Mouse (Mus musculus) hindbrain, postnatal 0 days (tissue): Measurements from ENCODE around the gene Pspn. TPM values are rescaled to one million over a fixed set of nuclear protein-coding genes. Genes with fewer than 3 reads are reported as not detected.

ENCODE experiments used
- ATAC-seq: fragments of 200-750 bp; cut with Nextera tagmentation; 2 replicates; pipeline ENCODE4 v1.8.0; 2017; ENCODE audit warnings: mild to moderate bottlenecking, moderate TSS enrichment, moderate library complexity
- DNase-seq: peaks from one replicate; pipeline ENCODE4 v3.0.0-alpha.2; 2015; ENCODE audit warnings: low spot score
- H3K27ac ChIP-seq: fragments of 300-500 bp; sonication (generic); 2 replicates; pipeline ENCODE4 v1.5.1; 2014; ENCODE audit warnings: mild to moderate bottlenecking
- H3K27me3 ChIP-seq: fragments of 300-500 bp; sonication (generic); 2 replicates; pipeline ENCODE4 v1.6.1; 2014; ENCODE audit warnings: low read length, mixed read lengths; ENCODE audit not compliant: insufficient read depth
- H3K36me3 ChIP-seq: fragments of 300-500 bp; sonication (generic); 2 replicates; pipeline ENCODE4 v1.6.1; 2014; ENCODE audit warnings: low read length, mixed read lengths; ENCODE audit not compliant: insufficient read depth
- H3K4me1 ChIP-seq: fragments of 300-500 bp; sonication (generic); 2 replicates; pipeline ENCODE4 v1.6.1; 2014; ENCODE audit warnings: antibody characterized with exemption, low read length, mixed read lengths; ENCODE audit not compliant: insufficient read depth
- H3K4me2 ChIP-seq: fragments of 300-500 bp; sonication (generic); 2 replicates; pipeline ENCODE4 v1.6.1; 2014; ENCODE audit warnings: low read depth, mild to moderate bottlenecking, low read length, moderate library complexity, mixed read lengths
- H3K4me3 ChIP-seq: fragments of 300-500 bp; sonication (generic); 2 replicates; pipeline ENCODE4 v1.5.1; 2014; ENCODE audit warnings: low read length
- H3K9ac ChIP-seq: fragments of 300-500 bp; sonication (generic); replicated peaks from 2 replicates; pipeline ENCODE4 v1.6.1; 2014; ENCODE audit warnings: mild to moderate bottlenecking, low read length, moderate library complexity, mixed read lengths
- H3K9me3 ChIP-seq: fragments of 300-500 bp; sonication (generic); 2 replicates; pipeline ENCODE4 v1.6.1; 2016; ENCODE audit warnings: low read length, mixed read lengths
- CTCF ChIP-seq: IDR thresholded peaks from 2 replicates; pipeline ENCODE4 v1.5.1; 2016; ENCODE audit warnings: antibody characterized with exemption, control low read depth, low read depth
- WGBS: fragments of 180-500 bp; shearing (Covaris S2); extraction: QIAGEN DNeasy Blood & Tissue Kit; methylation state at CpG from one replicate; pipeline ENCODE4 v1.1.7; 2014; 5-methylcytosine and 5-hydroxymethylcytosine counted together
- polyA plus RNA-seq: library from polyadenylated mRNA; unstranded; fragments of >200 nt; fragmentation: Nextera tagmentation; extraction: Ambion mirVana; gene quantifications from 2 replicates; pipeline ENCODE4 v1.2.1, GENCODE M21; 2015
- total RNA-seq: library from RNA; depleted of rRNA; stranded (reverse); fragments of >200 nt; gene quantifications from 2 replicates; pipeline ENCODE4 v1.2.3, GENCODE M21; 2014

The Pspn gene
- total and polyA plus RNA-seq, 2 experiments from 2014 or later = not detected

DNA sequence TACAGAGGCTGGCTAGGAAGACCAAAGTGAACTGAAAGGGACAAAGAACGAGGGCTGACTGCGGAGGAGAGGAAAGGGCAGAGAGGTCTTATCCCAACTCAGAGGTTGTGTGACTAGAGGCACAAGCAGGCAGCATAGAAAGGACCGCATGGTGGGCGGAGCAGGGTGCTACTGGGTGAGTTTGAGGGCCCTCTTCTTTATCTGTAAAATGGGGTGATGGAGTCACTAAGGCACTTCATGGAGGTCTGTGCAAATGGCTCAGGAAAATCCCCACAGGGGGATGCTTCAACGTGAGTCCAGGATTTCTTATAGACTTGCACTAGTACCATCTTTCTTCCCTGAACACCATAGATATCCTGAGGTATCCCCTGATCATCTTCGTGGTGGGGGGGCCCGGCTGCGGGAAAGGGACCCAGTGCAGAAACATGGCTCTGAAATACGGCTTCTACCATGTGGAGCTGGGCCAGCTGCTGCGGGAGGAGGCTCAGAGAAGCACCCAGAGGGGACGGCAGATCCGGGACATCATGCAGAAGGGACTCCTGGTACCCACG, 12.5 kb upstream of the Pspn start:
- H3K9ac ChIP-seq = 0 out of 2 replicates have a peak overlapping the region, but pooled peaks have one; percentile 75
- no peak for TF ChIP-seq CTCF
- H3K27me3 ChIP-seq = no peaks in the 10 kb centered on the region
- DNase-seq (no peak), ATAC-seq (no peak)
- H3K4me1 ChIP-seq = peaks cover 12% of the 10 kb centered on the region; the same call in 1 of the 2 replicates
- H3K36me3 ChIP-seq = peaks cover 11% of the 10 kb centered on the region; the same call in 1 of the 2 replicates
- H3K27ac ChIP-seq = peak overlapping the region; percentile 94
- no peaks in the 10 kb centered on the region for H3K9me3 ChIP-seq
- 75% methylated on average over 13 of the region's 13 CpGs for WGBS
- peak overlapping the region; percentile 79; the same call in 1 of the 2 replicates for H3K4me3 ChIP-seq
- peak overlapping the region; percentile 81 for H3K4me2 ChIP-seq

DNA sequence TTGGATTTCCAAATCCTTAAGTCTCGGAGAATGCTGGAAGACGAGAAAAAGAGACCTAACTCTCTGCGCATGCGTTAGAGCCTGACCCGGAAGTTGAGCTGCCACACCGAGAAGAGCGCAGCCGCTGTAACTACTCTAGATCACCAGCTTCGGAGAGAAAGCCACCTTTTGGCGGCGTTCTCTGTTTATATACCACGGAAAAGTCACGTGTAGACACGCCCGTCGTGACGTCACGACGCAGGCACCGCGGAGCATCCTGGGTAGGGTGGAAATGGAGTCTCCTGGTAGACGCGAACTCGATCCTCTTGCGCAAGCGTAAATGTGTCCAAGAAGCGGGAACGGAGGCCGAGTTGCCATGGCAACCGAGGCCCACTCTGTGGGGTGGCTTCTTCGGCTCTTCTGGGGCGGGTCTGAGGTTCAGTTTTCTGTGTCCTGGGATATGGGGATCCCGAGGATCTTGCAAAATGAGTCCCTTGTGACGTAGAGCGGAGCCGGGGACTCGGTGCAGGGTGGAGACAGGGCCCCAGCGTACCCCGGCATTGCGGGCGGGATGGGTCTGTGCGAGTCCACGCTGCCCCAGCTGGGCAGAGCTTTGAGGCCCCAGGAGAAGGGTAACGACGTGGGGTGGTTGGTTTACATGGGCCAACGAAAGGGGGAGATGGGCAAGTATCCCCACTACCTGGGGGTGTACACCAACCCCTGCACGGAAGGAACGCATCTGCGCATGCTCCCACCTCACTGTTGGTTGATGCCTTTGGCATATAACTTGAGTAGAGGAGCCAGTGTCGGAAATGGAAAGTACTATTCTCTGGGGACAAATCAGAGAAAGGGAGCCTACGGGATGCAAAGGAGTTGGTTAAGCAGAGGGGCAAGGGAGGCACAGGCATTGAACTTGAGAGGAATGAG, 11.7 kb upstream of the Pspn start, which contains the start of the genes Gtf2f1 and Gm17949:
TSS of gene Gtf2f1 (minus strand) at position 53 of the 906 bp plus-strand sequence.
TSS of gene Gm17949 (plus strand) at position 234 of the 906 bp plus-strand sequence.
- DNase-seq (peak; percentile 100), ATAC-seq (peak; percentile 94)
- Histone ChIP-seq H3K9me3 (no peaks in the 10 kb centered on the region), H3K27ac (peak within 1 kb of the TSS; percentile 94), H3K36me3 (peaks cover 19% of the 10 kb centered on the region), H3K4me1 (peaks cover 12% of the 10 kb centered on the region; the same call in 1 of the 2 replicates), H3K9ac (peak within 1 kb of the TSS; percentile 75), H3K27me3 (no peaks in the 10 kb centered on the region), H3K4me2 (peak within 1 kb of the TSS; percentile 85), H3K4me3 (peak within 1 kb of the TSS; percentile 79)
- 1% methylated on average over 51 of the region's 51 CpGs for WGBS
- TF ChIP-seq CTCF = peak; percentile 53

DNA sequence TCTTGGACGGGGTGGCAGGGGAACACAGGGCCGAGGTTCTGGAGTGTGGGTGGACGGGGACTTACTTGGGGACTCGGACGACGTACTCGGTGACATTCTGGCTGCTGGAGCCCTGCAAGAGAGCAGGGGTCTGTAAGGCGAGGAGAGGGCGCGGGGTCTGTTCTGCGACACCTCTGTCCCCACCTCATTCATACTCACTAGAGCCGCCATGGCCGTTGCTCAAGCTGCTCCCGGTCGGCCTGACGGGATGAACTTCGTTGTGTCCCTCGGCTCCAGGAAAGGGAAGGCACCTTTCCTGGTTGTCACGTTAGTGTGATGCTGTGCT, 11.1 kb upstream of the Pspn start:
- H3K4me3 ChIP-seq = peak overlapping the region; percentile 79
- no peak for TF ChIP-seq CTCF
- H3K27me3 ChIP-seq = no peaks in the 10 kb centered on the region
- H3K4me1 ChIP-seq = peaks cover 12% of the 10 kb centered on the region; the same call in 1 of the 2 replicates
- no peaks in the 10 kb centered on the region for H3K9me3 ChIP-seq
- peaks cover 25% of the 10 kb centered on the region for H3K36me3 ChIP-seq
- ATAC-seq (peak; percentile 53), DNase-seq (no peak)
- H3K9ac ChIP-seq = peak overlapping the region; percentile 74
- 0% methylated on average over 19 of the region's 19 CpGs for WGBS
- peak overlapping the region; percentile 79 for H3K27ac ChIP-seq
- peak overlapping the region; percentile 85 for H3K4me2 ChIP-seq

DNA sequence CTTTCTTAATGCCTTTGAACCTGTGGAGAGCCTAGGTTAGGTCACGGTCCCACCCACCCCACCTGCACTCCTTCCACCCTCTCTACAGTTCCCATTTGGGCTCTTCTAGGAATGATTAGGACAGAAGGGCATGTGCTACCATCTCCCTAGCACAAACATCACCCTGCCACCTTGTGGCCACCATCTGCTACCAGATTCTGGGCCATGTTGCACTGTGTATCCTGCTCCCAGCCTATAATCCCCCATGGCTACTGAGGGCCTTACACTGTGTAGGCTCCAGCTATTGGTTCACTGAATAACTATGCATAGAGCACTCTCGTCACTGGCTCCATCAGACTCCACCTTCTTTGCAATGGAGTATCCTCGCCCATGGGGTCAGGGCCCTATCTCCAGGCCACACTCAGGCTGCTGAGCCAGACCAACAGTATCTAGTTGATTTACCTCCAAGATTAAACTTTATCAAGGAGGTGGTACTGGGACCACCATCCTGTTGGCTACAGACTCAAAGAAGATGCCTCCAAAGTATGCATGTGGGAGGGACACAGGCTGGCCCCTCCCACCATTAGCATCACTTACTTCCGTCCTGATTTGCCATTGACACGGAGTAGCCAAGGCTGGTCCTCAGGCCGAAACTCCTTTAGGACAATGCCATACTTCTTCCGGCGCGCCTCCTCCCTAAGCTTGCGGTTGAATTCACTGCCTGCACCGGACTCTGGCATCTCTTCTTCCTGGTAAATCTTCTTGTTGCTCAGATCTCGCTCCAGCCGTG, 7.5 kb upstream of the Pspn start:
- TF ChIP-seq CTCF = peak; percentile 60
- 92% methylated on average over 13 of the region's 13 CpGs for WGBS
- Histone ChIP-seq H3K36me3 (peaks cover 56% of the 10 kb centered on the region), H3K27ac (no peak overlapping the region), H3K9me3 (no peaks in the 10 kb centered on the region), H3K4me2 (no peak overlapping the region), H3K9ac (no peak overlapping the region), H3K4me3 (no peak overlapping the region), H3K27me3 (no peaks in the 10 kb centered on the region), H3K4me1 (peaks cover 9% of the 10 kb centered on the region; the same call in 1 of the 2 replicates)
- ATAC-seq (no peak), DNase-seq (peak; percentile 52)

DNA sequence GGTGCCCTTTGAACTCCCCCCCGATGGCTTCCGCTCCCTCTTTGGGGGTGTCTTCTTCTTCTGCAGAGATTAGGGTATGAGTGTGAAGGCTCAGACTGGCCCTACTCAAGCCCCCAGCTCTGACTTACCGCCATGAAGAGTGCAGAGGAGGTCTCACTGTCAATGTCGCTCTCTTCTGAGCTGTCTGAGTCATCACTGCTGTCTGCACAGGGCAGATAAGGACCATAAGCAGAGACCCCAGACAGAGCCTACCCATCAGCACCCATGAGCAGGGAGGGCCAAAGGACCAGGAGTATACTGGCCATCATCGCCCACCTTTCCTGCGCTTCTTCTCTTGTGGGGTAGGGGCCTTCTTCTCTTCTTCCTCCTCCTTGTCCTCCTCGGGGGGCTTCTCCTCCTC, 4.2 kb upstream of the Pspn start:
- no peak for TF ChIP-seq CTCF
- no peaks in the 10 kb centered on the region for H3K9me3 ChIP-seq
- H3K4me3 ChIP-seq = no peak overlapping the region
- H3K9ac ChIP-seq = no peak overlapping the region
- no peaks in the 10 kb centered on the region for H3K27me3 ChIP-seq
- DNase-seq (no peak), ATAC-seq (no peak)
- no peaks in the 10 kb centered on the region for H3K4me1 ChIP-seq
- no peak overlapping the region for H3K4me2 ChIP-seq
- H3K36me3 ChIP-seq = peaks cover 67% of the 10 kb centered on the region
- WGBS = 94% methylated on average over 7 of the region's 7 CpGs
- H3K27ac ChIP-seq = no peak overlapping the region

DNA sequence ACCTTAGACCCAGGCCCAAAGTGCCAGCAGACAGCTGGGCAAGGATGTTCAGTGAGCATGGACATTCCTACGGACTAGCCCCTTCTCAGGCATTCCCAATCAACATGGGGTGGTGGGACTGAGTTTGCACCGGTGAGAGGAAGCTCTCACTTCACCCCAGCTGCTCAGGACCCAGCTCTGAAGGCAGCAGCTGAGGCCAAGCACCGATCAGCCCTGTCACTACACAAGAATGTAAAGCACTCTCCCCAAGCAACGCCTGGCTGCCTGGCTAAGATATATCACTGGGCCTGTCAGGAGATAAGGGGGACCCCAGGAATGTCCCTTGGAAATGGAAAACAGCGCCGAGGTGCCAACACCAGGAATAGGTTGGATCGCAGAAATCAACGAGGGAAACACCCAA, 1.4 kb upstream of the Pspn start:
- no peaks in the 10 kb centered on the region for H3K9me3 ChIP-seq
- DNase-seq (no peak), ATAC-seq (no peak)
- H3K36me3 ChIP-seq = peaks cover 48% of the 10 kb centered on the region
- no peak overlapping the region for H3K27ac ChIP-seq
- WGBS = 74% methylated on average over 8 of the region's 8 CpGs
- TF ChIP-seq CTCF = no peak
- H3K4me2 ChIP-seq = no peak overlapping the region
- H3K4me1 ChIP-seq = 0 out of 2 replicates have a peak, but pooled peaks cover 3% of the 10 kb centered on the region
- no peak overlapping the region for H3K4me3 ChIP-seq
- no peaks in the 10 kb centered on the region for H3K27me3 ChIP-seq
- no peak overlapping the region for H3K9ac ChIP-seq
